Mouse (Mus musculus) heart, adult 8-10 months (tissue): ENCODE results near the gene Camta1. TPM values are rescaled to one million over a fixed set of nuclear protein-coding genes. Genes with fewer than 3 reads are reported as not detected.

Experiments used
- DNase-seq: peaks from one replicate; pipeline ENCODE4 v3.0.0; 2022; ENCODE audit warnings: low spot score
- total RNA-seq, 4 experiments: library from RNA; stranded (reverse); gene quantifications; 2 replicates each; pipeline ENCODE4 v1.2.4; 2022

Camta1 gene
- total RNA-seq, 4 experiments from 2014 or later: 185 to 232 (median 202) TPM

GRCm38 (mm10) chr4:151738875-151739274 lies 122.8 kb downstream of the Camta1 start:
- DNase-seq: no peak

DNA sequence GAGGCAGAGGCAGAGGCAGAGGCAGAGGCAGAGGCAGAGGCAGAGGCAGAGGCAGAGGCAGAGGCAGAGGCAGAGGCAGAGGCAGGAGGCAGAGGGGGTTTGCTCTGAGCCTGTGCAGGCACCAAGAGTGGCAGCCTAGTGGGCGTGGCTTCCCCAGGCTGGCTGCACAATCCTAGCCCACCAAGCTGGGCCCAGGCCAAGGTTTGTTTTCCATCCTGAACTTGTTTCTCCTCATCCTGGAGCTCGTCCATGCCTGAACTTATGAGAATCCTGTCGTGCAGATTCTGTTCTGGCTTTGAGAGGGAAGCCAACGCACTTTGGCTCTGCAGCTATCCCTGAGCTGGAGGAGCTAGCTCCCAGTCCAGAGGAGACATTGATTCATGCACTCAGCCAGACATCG lies 123.4 kb downstream of the Camta1 start:
- DNase-seq: no peak

- DNase-seq: no peak
These were observed 129.0 kb downstream of the Camta1 start for GRCm38 (mm10) chr4:151732668-151733067.

GRCm38 (mm10) chr4:151730037-151730759 lies 131.5 kb downstream of the Camta1 start:
- no peak for DNase-seq

DNA sequence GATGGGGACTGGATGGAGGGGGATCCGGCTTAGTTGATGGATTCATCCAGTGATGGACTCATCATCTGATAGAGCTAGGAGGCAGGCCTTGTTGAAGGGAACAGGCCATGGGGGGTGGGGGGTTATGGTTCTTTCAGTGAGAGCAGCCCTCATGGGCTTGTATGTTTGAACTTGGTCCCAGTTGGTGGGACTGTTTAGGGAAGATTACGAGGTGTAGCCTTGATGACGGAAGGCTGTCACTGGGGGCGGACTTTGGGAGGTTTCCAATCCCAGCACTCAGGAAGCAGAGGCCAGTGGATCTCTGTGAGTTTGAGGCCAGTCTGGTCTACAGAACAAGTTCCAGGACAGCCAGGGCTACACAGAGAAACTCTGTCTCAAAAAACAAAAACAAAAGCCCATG lies 132.6 kb downstream of the Camta1 start:
- no peak for DNase-seq

- DNase-seq: no peak
These were observed 133.1 kb downstream of the Camta1 start for GRCm38 (mm10) chr4:151728391-151729065.

- no peak for DNase-seq
These were observed 135.3 kb downstream of the Camta1 start for GRCm38 (mm10) chr4:151726396-151726795.

DNA sequence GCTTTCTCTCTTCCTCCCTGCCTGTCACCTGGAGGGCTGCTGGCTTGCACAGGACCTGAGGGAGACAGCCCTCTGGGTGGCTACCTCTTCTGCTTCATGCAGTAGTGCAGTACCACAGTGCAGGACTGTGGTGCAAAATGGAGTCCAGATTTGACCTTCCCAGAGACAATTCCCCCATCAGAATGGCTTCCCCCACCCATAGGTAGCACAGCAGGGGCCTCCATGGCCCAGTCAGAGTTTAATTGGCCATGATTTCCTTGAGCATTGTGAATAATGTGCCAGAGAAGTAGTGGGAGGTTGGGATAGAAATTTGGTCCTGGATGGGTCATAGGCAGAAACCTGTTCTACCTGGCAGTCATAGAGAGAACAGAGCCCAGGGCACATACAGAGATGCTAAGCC lies 136.8 kb downstream of the Camta1 start:
- DNase-seq: no peak

GRCm38 (mm10) chr4:151720722-151721467 lies 140.8 kb downstream of the Camta1 start:
- no peak for DNase-seq

GRCm38 (mm10) chr4:151718866-151719475 lies 142.7 kb downstream of the Camta1 start:
- DNase-seq: no peak

DNA sequence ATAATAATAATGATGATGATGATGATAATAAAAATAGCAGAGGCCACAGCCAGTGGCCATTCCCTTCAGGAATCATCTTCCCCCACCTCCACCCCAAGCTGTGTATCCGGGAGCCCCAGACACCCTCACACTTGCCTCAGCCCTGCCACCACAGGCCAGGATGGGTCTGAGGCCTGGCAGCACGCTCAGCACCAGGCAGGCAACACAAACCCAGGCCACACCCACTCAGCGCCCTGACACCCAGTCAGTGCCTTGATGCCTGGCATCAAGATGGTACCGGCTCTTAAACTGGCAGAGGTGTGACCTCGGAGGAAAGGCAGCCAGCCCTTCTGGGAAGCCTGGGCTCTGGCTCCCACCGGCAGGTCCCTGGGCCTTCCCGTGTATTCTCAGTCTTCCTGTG lies 143.8 kb downstream of the Camta1 start:
- DNase-seq: no peak

DNA sequence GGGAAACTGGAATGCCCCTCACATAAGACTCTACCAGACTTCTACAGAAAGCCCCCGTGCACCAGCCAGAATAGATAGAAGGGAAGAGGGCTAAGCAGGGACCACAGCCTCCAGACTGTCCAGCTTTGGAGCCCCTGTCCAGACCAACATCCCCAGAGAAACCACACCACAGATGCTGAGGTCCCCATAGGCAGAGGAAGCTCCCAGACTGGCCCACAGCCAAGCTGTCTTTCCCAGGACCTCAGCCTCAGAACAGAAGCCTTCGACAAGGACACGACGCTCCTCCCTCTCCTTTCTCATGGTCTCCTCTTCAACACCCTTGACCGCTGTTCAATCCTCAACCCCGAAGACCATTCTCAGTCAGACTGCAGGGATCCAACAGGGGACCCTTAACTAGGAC lies 148.0 kb downstream of the Camta1 start:
- DNase-seq: no peak

GRCm38 (mm10) chr4:151711406-151711805 lies 150.3 kb downstream of the Camta1 start:
- DNase-seq: no peak

- no peak for DNase-seq
These were observed 151.2 kb downstream of the Camta1 start for GRCm38 (mm10) chr4:151710522-151710921.

DNA sequence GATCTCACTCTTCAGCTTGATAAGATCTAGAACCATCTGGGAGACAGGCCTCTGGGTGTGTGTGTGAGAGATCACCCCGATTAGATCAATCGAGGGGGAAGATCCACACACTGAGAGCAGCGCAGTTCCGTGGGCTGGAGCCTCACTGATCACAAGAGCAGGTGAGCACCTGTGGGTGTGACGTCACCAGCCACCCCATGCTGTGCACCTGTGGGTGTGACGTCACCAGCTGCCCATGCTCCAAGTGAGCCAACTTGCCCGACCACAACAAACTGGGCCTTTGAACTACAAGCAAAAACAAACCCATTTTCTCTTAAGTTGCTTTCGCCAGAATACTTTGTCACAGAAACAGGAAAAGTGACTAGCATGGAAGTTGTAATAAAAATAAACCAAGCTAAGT lies 152.4 kb downstream of the Camta1 start:
- DNase-seq: no peak

- no peak for DNase-seq
These were observed 158.5 kb downstream of the Camta1 start for GRCm38 (mm10) chr4:151703069-151703735.

- no peak for DNase-seq
These were observed 159.2 kb downstream of the Camta1 start for GRCm38 (mm10) chr4:151702463-151702862.

GRCm38 (mm10) chr4:151695984-151696383 lies 165.7 kb downstream of the Camta1 start:
- no peak for DNase-seq

DNA sequence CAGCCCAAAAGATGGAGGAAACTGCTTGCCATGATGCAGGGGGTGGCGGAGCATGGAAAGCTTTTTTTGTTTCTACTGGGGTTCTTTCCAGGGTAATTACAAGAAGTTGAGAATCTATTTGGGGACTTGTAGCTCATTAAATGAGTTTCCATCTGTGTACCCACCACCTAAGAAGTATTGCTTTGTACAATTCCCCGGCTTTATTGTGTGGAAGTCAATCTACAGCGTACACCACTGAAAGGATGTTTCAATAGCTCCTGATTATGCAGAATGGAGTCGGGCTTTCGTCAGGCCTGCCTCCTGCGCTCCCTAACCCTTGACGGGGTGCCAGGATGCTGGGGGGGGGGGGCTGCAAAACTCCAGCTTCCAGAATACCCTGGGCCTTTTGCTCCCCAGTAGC lies 167.1 kb downstream of the Camta1 start:
- no peak for DNase-seq

DNA sequence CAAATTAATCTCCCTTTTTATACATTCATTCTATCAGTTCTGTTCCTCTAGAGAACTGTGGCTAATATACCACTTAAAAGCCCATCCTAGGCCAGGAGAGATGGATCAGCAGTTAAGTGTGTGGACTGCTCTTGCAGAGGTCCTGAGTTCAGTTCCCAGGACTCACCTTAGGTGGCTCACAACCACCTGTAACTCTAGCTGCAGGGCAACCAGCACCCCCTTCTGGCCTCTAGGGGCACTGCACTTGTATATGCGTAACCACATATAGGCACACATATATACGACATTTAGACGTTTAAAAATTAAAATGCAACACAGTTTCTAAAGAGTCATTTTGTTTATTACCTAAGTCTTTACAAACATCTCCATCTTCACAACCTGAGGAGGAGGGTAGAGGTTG lies 167.6 kb downstream of the Camta1 start:
- no peak for DNase-seq

- no peak for DNase-seq
These were observed 171.6 kb downstream of the Camta1 start for GRCm38 (mm10) chr4:151690041-151690440.

GRCm38 (mm10) chr4:151688206-151688605 lies 173.5 kb downstream of the Camta1 start:
- no peak for DNase-seq
